Mouse (Mus musculus) midbrain, embryonic 14.5 days (tissue): ENCODE measurements at regions not wholly inside any gene's neighbourhood (a gene's known extent, or its start where the extent isn't known, plus 50 kb on each side); places are given as distances from the start of the nearest gene placed in this dataset.

Source experiments
- ATAC-seq: fragments of 200-750 bp; cut with Nextera tagmentation; 2 replicates; pipeline ENCODE4 v1.8.0; 2017; ENCODE audit warnings: moderate number of reproducible peaks, moderate library complexity; ENCODE audit not compliant: low FRiP score, low TSS enrichment
- DNase-seq: peaks from one replicate; pipeline ENCODE4 v3.0.0-alpha.2; 2015
- H3K27ac ChIP-seq: fragments of 300-500 bp; sonication (generic); replicated peaks from 2 replicates; pipeline ENCODE4 v1.5.1; 2014; ENCODE audit warnings: mild to moderate bottlenecking, low read depth, low read length, moderate library complexity
- H3K27me3 ChIP-seq: fragments of 300-500 bp; sonication (generic); 2 replicates; pipeline ENCODE4 v1.6.1; 2014; ENCODE audit warnings: low read length, control low read depth, mixed read lengths; ENCODE audit not compliant: control insufficient read depth, insufficient read depth
- H3K36me3 ChIP-seq: fragments of 300-500 bp; sonication (generic); 2 replicates; pipeline ENCODE4 v1.6.1; 2014; ENCODE audit warnings: low read length, control low read depth; ENCODE audit not compliant: control insufficient read depth, insufficient read depth
- H3K4me1 ChIP-seq: fragments of 300-500 bp; sonication (generic); 2 replicates; pipeline ENCODE4 v1.6.1; 2014; ENCODE audit warnings: mild to moderate bottlenecking, antibody characterized with exemption, low read length, control low read depth; ENCODE audit not compliant: control insufficient read depth, insufficient read depth
- H3K4me2 ChIP-seq: fragments of 300-500 bp; sonication (generic); 2 replicates; pipeline ENCODE4 v1.6.1; 2014; ENCODE audit warnings: mild to moderate bottlenecking, low read length, moderate library complexity
- H3K4me3 ChIP-seq: fragments of 300-500 bp; sonication (generic); replicated peaks from 2 replicates; pipeline ENCODE4 v1.5.1; 2014; ENCODE audit warnings: low read depth, low read length
- H3K9ac ChIP-seq: fragments of 300-500 bp; sonication (generic); replicated peaks from 2 replicates; pipeline ENCODE4 v1.6.1; 2014; ENCODE audit warnings: mild to moderate bottlenecking, low read length, moderate library complexity
- H3K9me3 ChIP-seq: fragments of 300-500 bp; sonication (generic); 2 replicates; pipeline ENCODE4 v1.6.1; 2016; ENCODE audit warnings: low read length, control low read depth, mixed read lengths; ENCODE audit not compliant: control insufficient read depth
- WGBS: fragments of 180-500 bp; shearing (Covaris S2); extraction: QIAGEN DNeasy Blood & Tissue Kit; methylation state at CpG from one replicate; pipeline ENCODE4 v1.1.7; 2014; 5-methylcytosine and 5-hydroxymethylcytosine counted together

GRCm38 (mm10) chr1:59403831-59404547 is 78.2 kb upstream of the Fzd7 start:
- WGBS: 87% methylated on average over 9 of the region's 9 CpGs
- no peak overlapping the region for H3K4me2 ChIP-seq
- ATAC-seq: no peak

GRCm38 (mm10) chr1:59405370-59405769 is 76.9 kb upstream of the Fzd7 start:
- Histone ChIP-seq H3K9ac (no peak overlapping the region), H3K4me1 (no peaks in the 10 kb centered on the region), H3K9me3 (no peaks in the 10 kb centered on the region), H3K4me2 (no peak overlapping the region), H3K27ac (no peak overlapping the region), H3K36me3 (no peaks in the 10 kb centered on the region), H3K4me3 (no peak overlapping the region), H3K27me3 (no peaks in the 10 kb centered on the region)
- 71% methylated on average over 8 of the region's 8 CpGs for WGBS
- ATAC-seq (no peak), DNase-seq (no peak)

More at GRCm38 (mm10) chr1:59403831-59404547, 78.2 kb upstream of the Fzd7 start:
- Histone ChIP-seq H3K27ac (no peak overlapping the region), H3K9me3 (no peaks in the 10 kb centered on the region), H3K27me3 (no peaks in the 10 kb centered on the region), H3K4me3 (no peak overlapping the region), H3K36me3 (no peaks in the 10 kb centered on the region), H3K4me1 (no peaks in the 10 kb centered on the region), H3K9ac (no peak overlapping the region)
- DNase-seq: no peak

GRCm38 (mm10) chr1:59406741-59407306 is 75.4 kb upstream of the Fzd7 start:
- no peaks in the 10 kb centered on the region for H3K9me3 ChIP-seq
- H3K27ac ChIP-seq: no peak overlapping the region
- H3K9ac ChIP-seq: no peak overlapping the region
- WGBS: 9% methylated on average over 6 of the region's 6 CpGs
- no peaks in the 10 kb centered on the region for H3K4me1 ChIP-seq
- no peaks in the 10 kb centered on the region for H3K36me3 ChIP-seq
- H3K4me3 ChIP-seq: no peak overlapping the region
- no peak overlapping the region for H3K4me2 ChIP-seq
- ATAC-seq (no peak), DNase-seq (no peak)
- H3K27me3 ChIP-seq: no peaks in the 10 kb centered on the region

- DNase-seq (no peak), ATAC-seq (no peak)
- H3K36me3 ChIP-seq: no peaks in the 10 kb centered on the region
- no peaks in the 10 kb centered on the region for H3K27me3 ChIP-seq
- no peaks in the 10 kb centered on the region for H3K9me3 ChIP-seq
- no peak overlapping the region for H3K9ac ChIP-seq
- H3K4me2 ChIP-seq: no peak overlapping the region
- H3K27ac ChIP-seq: no peak overlapping the region
- H3K4me3 ChIP-seq: no peak overlapping the region
- 43% methylated on average over 8 of the region's 8 CpGs for WGBS
- H3K4me1 ChIP-seq: no peaks in the 10 kb centered on the region
Measured at GRCm38 (mm10) chr1:59409585-59410160, 72.6 kb upstream of the Fzd7 start.

- ATAC-seq (no peak), DNase-seq (no peak)
- Histone ChIP-seq H3K9me3 (no peaks in the 10 kb centered on the region), H3K4me2 (no peak overlapping the region), H3K36me3 (no peaks in the 10 kb centered on the region), H3K9ac (no peak overlapping the region), H3K27ac (no peak overlapping the region), H3K27me3 (no peaks in the 10 kb centered on the region), H3K4me1 (no peaks in the 10 kb centered on the region), H3K4me3 (no peak overlapping the region)
- 93% methylated on average over 8 of the region's 8 CpGs for WGBS
Measured at GRCm38 (mm10) chr1:59413264-59413663, 69.0 kb upstream of the Fzd7 start.

GRCm38 (mm10) chr1:59414401-59415210 is 67.6 kb upstream of the Fzd7 start:
- Histone ChIP-seq H3K9me3 (no peaks in the 10 kb centered on the region), H3K9ac (no peak overlapping the region), H3K36me3 (no peaks in the 10 kb centered on the region), H3K4me2 (no peak overlapping the region), H3K4me3 (no peak overlapping the region), H3K27ac (no peak overlapping the region), H3K4me1 (no peaks in the 10 kb centered on the region), H3K27me3 (no peaks in the 10 kb centered on the region)
- 41% methylated on average over 13 of the region's 13 CpGs for WGBS
- ATAC-seq: no peak
- DNase-seq: no peak

- WGBS: 88% methylated on average over 11 of the region's 11 CpGs
- Histone ChIP-seq H3K27ac (no peak overlapping the region), H3K4me3 (no peak overlapping the region), H3K27me3 (no peaks in the 10 kb centered on the region), H3K9me3 (no peaks in the 10 kb centered on the region), H3K36me3 (no peaks in the 10 kb centered on the region), H3K4me1 (no peaks in the 10 kb centered on the region), H3K9ac (no peak overlapping the region), H3K4me2 (no peak overlapping the region)
- DNase-seq (no peak), ATAC-seq (no peak)
Measured at GRCm38 (mm10) chr1:59415733-59416312, 66.4 kb upstream of the Fzd7 start.

GRCm38 (mm10) chr1:59417317-59417716 is 64.9 kb upstream of the Fzd7 start:
- Histone ChIP-seq H3K4me1 (0 out of 2 replicates have a peak, but pooled peaks cover 1% of the 10 kb centered on the region), H3K36me3 (no peaks in the 10 kb centered on the region), H3K4me3 (no peak overlapping the region), H3K9ac (no peak overlapping the region), H3K4me2 (no peak overlapping the region), H3K27me3 (no peaks in the 10 kb centered on the region), H3K9me3 (no peaks in the 10 kb centered on the region), H3K27ac (no peak overlapping the region)
- 56% methylated on average over 1 of the region's 1 CpGs for WGBS
- no peak for ATAC-seq
- DNase-seq: no peak
